Mouse (Mus musculus): Measurements from ENCODE around the gene 2610318N02Rik.

DNA sequence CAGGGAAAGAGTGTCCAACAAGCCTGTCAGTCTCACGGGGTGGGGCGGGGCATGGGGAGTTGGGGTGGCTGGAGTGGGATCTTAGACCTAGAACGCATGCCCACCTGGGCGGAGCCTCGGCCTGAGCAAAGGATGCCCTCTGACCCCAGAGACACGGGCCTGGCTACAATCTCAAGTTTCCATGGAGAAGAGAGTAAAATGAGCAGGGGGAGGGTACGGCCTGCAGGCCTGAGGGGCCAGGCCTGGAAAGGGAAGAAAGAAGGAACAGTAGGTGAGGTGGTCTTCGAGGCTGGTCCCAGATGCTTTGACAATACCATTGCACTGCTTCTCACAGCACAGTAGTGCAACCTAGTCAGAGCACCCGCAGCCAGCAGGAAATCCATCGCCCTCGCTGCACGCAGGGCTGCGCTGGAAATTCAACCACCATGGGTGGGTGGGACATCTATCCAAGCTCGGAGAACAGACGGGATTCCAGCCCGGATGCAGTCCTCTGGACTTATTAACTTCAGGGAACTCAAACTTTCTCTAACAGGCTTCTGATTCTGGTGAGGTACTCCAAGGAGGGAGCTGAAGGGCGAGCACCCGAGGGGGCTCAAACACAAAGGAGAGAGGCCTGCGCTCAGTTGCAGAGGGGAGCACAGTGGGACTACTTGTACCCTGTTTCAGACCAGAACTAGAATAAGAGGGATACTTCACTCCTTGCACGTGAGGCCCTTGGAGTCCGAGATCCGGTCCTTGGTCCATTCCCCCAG is 672 bp downstream of the 2610318N02Rik start:
- TF ChIP-seq GATA1 (IDR thresholded peaks at IDR 0.05; ENCODE audit: low read length): no peak
- no peak for TF ChIP-seq TAL1 (IDR thresholded peaks at IDR 0.05; ENCODE audit: low read length)
